In the genomic region with DNA sequence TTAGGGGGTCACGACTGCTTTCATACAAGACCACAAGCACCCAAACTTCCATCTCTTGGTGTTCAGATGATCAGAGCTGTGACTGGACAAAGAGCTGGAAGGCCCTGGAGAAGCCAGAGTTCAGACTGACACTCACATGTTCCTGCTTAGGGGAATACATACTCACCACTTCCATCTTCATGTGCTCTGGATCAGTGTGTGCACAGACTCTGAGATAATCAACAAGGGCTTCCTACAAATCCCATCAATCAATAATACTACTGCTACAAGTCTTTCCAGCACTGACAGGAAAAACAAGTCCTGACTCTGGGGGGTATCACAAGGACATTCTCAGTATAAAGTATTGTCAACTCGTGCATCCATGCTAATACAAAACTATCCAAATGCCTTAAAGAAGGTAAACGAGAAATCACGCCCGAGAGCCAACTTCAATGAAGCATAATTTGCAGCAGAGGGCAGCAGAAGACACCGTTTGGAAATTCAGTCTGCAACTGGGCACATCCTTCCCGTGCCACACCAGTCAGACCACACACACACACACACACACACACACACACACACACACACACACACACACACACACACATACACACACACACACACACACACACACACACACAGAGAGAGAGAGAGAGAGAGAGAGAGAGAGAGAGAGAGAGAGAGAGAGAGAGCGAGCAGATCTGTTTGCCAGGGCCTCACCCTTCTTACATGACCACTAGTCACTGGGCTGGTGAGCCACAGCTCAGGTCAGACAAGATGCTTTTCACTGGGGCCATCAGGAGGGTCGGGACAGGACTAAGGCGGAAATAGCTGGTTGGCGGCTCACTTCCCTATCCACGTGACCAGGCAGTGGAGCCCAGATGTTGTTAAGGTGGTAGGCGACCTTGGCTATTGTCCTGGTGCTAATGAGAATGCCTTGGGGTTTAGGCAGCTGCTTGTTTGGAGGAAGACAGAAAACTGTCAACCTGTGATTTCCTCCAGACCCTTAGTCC, we compare ENCODE assay signal across 8 mouse cellular contexts.
DNase-seq lines count a peak whose midpoint lies in the region; ATAC-seq and TF ChIP-seq lines count a peak whose summit lies in the region.

No protein-coding gene starts in this region.

- no peak overlapping the region for H3K9ac ChIP-seq in neural tube, embryonic 11.5 days (ENCODE audit: low read length)

- no peak for TF ChIP-seq POLR2A in kidney, adult 2 months (IDR thresholded peaks at IDR 0.05; ENCODE audit: low read depth, low read length)

- H3K27me3 ChIP-seq in kidney, adult 2 months (replicated peaks; ENCODE audit: control insufficient read depth, insufficient read depth, low read length): no peaks in the 10 kb centered on the region
- no peaks in the 10 kb centered on the region for H3K27me3 ChIP-seq in limb, embryonic 10.5 days (ENCODE audit: low read depth, poor library complexity, severe bottlenecking)
- no peaks in the 10 kb centered on the region for H3K27me3 ChIP-seq in neural tube, embryonic 11.5 days (ENCODE audit: control insufficient read depth, insufficient read depth, low read length)

- no peak overlapping the region for H3K4me3 ChIP-seq in kidney, adult 2 months (ENCODE audit: insufficient read depth, low read depth, low read length)
- no peak overlapping the region for H3K4me3 ChIP-seq in limb, embryonic 10.5 days
- no peak overlapping the region for H3K4me3 ChIP-seq in neural tube, embryonic 11.5 days (ENCODE audit: low read depth, low read length)

- peak; percentile 53 for DNase-seq in layer of hippocampus, adult 11-12 months (ENCODE audit: low spot score)
- DNase-seq in layer of hippocampus, adult 9-10 months (ENCODE audit: low spot score): no peak
- DNase-seq in gastrocnemius, postnatal 10 days: peak; percentile 26
- DNase-seq in kidney, adult 2 months: peak; percentile 62
- DNase-seq in limb, embryonic 10.5 days (ENCODE audit: low spot score): peak; percentile 37
- DNase-seq in neural tube, embryonic 11.5 days (ENCODE audit: low spot score): peak; percentile 15
- DNase-seq in thymus, postnatal 36 days: no peak

- no peak overlapping the region for H3K4me2 ChIP-seq in neural tube, embryonic 11.5 days (ENCODE audit: low read depth)

- H3K9me3 ChIP-seq in limb, embryonic 10.5 days (replicated peaks): no peaks in the 10 kb centered on the region
- H3K9me3 ChIP-seq in neural tube, embryonic 11.5 days (ENCODE audit: control insufficient read depth, low read length): no peaks in the 10 kb centered on the region

- TF ChIP-seq CTCF in kidney, adult 2 months (conservative IDR thresholded peaks at IDR 0.05; ENCODE audit: insufficient read depth, insufficient read length, low read depth, low read length): peak; percentile 71

- WGBS in kidney, adult 2 months: 31% methylated on average over 13 of the region's 13 CpGs
- WGBS in limb, embryonic 10.5 days: 44% methylated on average over 13 of the region's 13 CpGs
- 43% methylated on average over 13 of the region's 13 CpGs for WGBS in neural tube, embryonic 11.5 days

- H3K4me1 ChIP-seq in kidney, adult 2 months (ENCODE audit: control insufficient read depth, insufficient read depth, low read length): no peaks in the 10 kb centered on the region
- peaks cover 3% of the 10 kb centered on the region for H3K4me1 ChIP-seq in limb, embryonic 10.5 days
- H3K4me1 ChIP-seq in neural tube, embryonic 11.5 days (ENCODE audit: control insufficient read depth, insufficient read depth, low read length): no peaks in the 10 kb centered on the region

- H3K36me3 ChIP-seq in kidney, adult 2 months (ENCODE audit: control insufficient read depth, insufficient read depth, low read length): no peaks in the 10 kb centered on the region
- H3K36me3 ChIP-seq in limb, embryonic 10.5 days: no peaks in the 10 kb centered on the region
- H3K36me3 ChIP-seq in neural tube, embryonic 11.5 days (ENCODE audit: control insufficient read depth, insufficient read depth, low read length): no peaks in the 10 kb centered on the region

- no peak overlapping the region for H3K27ac ChIP-seq in kidney, adult 2 months (ENCODE audit: insufficient read depth, low read depth, low read length)
- H3K27ac ChIP-seq in limb, embryonic 10.5 days: no peak overlapping the region
- no peak overlapping the region for H3K27ac ChIP-seq in neural tube, embryonic 11.5 days (ENCODE audit: low read depth, low read length)

- ATAC-seq in common myeloid progenitor, adult 5-6 weeks (replicated peaks; ENCODE audit: low read depth, poor library complexity, severe bottlenecking): peak; percentile 66
- no peak for ATAC-seq in neural tube, embryonic 11.5 days (ENCODE audit: insufficient read depth, low FRiP score, low TSS enrichment)

Comparison
In these comparisons a context has a peak if more than half of its experiments do, and no peak if none do; other contexts are left out.
1. DNase-seq: peak in layer of hippocampus, adult 11-12 months (single experiment), gastrocnemius, postnatal 10 days (single experiment), kidney, adult 2 months (single experiment), limb, embryonic 10.5 days (single experiment) and neural tube, embryonic 11.5 days (single experiment); none in layer of hippocampus, adult 9-10 months (single experiment) and thymus, postnatal 36 days (0 of 2).